Mouse (Mus musculus): ENCODE measurements at regions not wholly inside any gene's neighbourhood (a gene's known extent, or its start where the extent isn't known, plus 50 kb on each side); places are given as distances from the start of the nearest gene placed in this dataset.

- Histone ChIP-seq H3K27me3 (ENCODE audit: control insufficient read depth, insufficient read depth, low read length) (no peaks in the 10 kb centered on the region), H3K36me3 (ENCODE audit: control insufficient read depth, insufficient read depth, low read length) (no peaks in the 10 kb centered on the region), H3K27ac (ENCODE audit: insufficient read depth, low read depth, low read length) (no peak overlapping the region), H3K4me3 (ENCODE audit: low read depth, low read length) (no peak overlapping the region), H3K4me1 (ENCODE audit: control insufficient read depth, insufficient read depth, insufficient read length, low read length) (no peaks in the 10 kb centered on the region)
- TF ChIP-seq CTCF (IDR thresholded peaks at IDR 0.05; ENCODE audit: extremely low read depth, insufficient read length, insufficient replicate concordance, low read depth, low read length) (no peak), POLR2A (IDR thresholded peaks at IDR 0.05; ENCODE audit: low read depth, low read length) (no peak)
- WGBS: 84% methylated on average over 1 of the region's 1 CpGs
Measured at GRCm38 (mm10) chr14:72841753-72842152, 131.9 kb upstream of the Fndc3a start.

- H3K4me3 ChIP-seq (ENCODE audit: low read depth, low read length): no peak overlapping the region
- H3K27me3 ChIP-seq (ENCODE audit: control insufficient read depth, insufficient read depth, low read length): no peaks in the 10 kb centered on the region
- no peak for TF ChIP-seq POLR2A (IDR thresholded peaks at IDR 0.05; ENCODE audit: low read depth, low read length)
- TF ChIP-seq CTCF (IDR thresholded peaks at IDR 0.05; ENCODE audit: extremely low read depth, insufficient read length, insufficient replicate concordance, low read depth, low read length): no peak
- no peak overlapping the region for H3K27ac ChIP-seq (ENCODE audit: insufficient read depth, low read depth, low read length)
- WGBS: 64% methylated on average over 4 of the region's 4 CpGs
- no peaks in the 10 kb centered on the region for H3K36me3 ChIP-seq (ENCODE audit: control insufficient read depth, insufficient read depth, low read length)
- H3K4me1 ChIP-seq (ENCODE audit: control insufficient read depth, insufficient read depth, insufficient read length, low read length): no peaks in the 10 kb centered on the region
Measured at GRCm38 (mm10) chr14:72835158-72835557, 125.4 kb upstream of the Fndc3a start.

GRCm38 (mm10) chr14:72829261-72829660 lies 119.5 kb upstream of the Fndc3a start:
- no peaks in the 10 kb centered on the region for H3K36me3 ChIP-seq (ENCODE audit: control insufficient read depth, insufficient read depth, low read length)
- WGBS: 28% methylated on average over 5 of the region's 5 CpGs
- no peak overlapping the region for H3K4me3 ChIP-seq (ENCODE audit: low read depth, low read length)
- no peaks in the 10 kb centered on the region for H3K27me3 ChIP-seq (ENCODE audit: control insufficient read depth, insufficient read depth, low read length)
- H3K27ac ChIP-seq (ENCODE audit: insufficient read depth, low read depth, low read length): no peak overlapping the region
- TF ChIP-seq CTCF (IDR thresholded peaks at IDR 0.05; ENCODE audit: extremely low read depth, insufficient read length, insufficient replicate concordance, low read depth, low read length) (no peak), POLR2A (IDR thresholded peaks at IDR 0.05; ENCODE audit: low read depth, low read length) (no peak)
- H3K4me1 ChIP-seq (ENCODE audit: control insufficient read depth, insufficient read depth, insufficient read length, low read length): peaks cover 5% of the 10 kb centered on the region; the same call in 1 of the 2 replicates

- 40% methylated on average over 4 of the region's 4 CpGs for WGBS
- Histone ChIP-seq H3K4me3 (ENCODE audit: low read depth, low read length) (no peak overlapping the region), H3K36me3 (ENCODE audit: control insufficient read depth, insufficient read depth, low read length) (no peaks in the 10 kb centered on the region), H3K27me3 (ENCODE audit: control insufficient read depth, insufficient read depth, low read length) (no peaks in the 10 kb centered on the region), H3K4me1 (ENCODE audit: control insufficient read depth, insufficient read depth, insufficient read length, low read length) (peaks cover 5% of the 10 kb centered on the region; the same call in 1 of the 2 replicates), H3K27ac (ENCODE audit: insufficient read depth, low read depth, low read length) (no peak overlapping the region)
- TF ChIP-seq POLR2A (IDR thresholded peaks at IDR 0.05; ENCODE audit: low read depth, low read length) (no peak), CTCF (IDR thresholded peaks at IDR 0.05; ENCODE audit: extremely low read depth, insufficient read length, insufficient replicate concordance, low read depth, low read length) (no peak)
Measured at GRCm38 (mm10) chr14:72825549-72825948, 115.7 kb upstream of the Fndc3a start.

- no peak for TF ChIP-seq POLR2A (IDR thresholded peaks at IDR 0.05; ENCODE audit: low read depth, low read length)
- no peak for TF ChIP-seq CTCF (IDR thresholded peaks at IDR 0.05; ENCODE audit: extremely low read depth, insufficient read length, insufficient replicate concordance, low read depth, low read length)
- Histone ChIP-seq H3K4me3 (ENCODE audit: low read depth, low read length) (no peak overlapping the region), H3K36me3 (ENCODE audit: control insufficient read depth, insufficient read depth, low read length) (no peaks in the 10 kb centered on the region), H3K4me1 (ENCODE audit: control insufficient read depth, insufficient read depth, insufficient read length, low read length) (no peaks in the 10 kb centered on the region), H3K27ac (ENCODE audit: insufficient read depth, low read depth, low read length) (no peak overlapping the region), H3K27me3 (ENCODE audit: control insufficient read depth, insufficient read depth, low read length) (no peaks in the 10 kb centered on the region)
- 35% methylated on average over 3 of the region's 3 CpGs for WGBS
Measured at GRCm38 (mm10) chr14:72822231-72822615, 112.4 kb upstream of the Fndc3a start.

GRCm38 (mm10) chr14:72821517-72822230 lies 111.9 kb upstream of the Fndc3a start:
- no peaks in the 10 kb centered on the region for H3K4me1 ChIP-seq (ENCODE audit: control insufficient read depth, insufficient read depth, insufficient read length, low read length)
- H3K27ac ChIP-seq (ENCODE audit: insufficient read depth, low read depth, low read length): peak overlapping the region; percentile 65
- H3K36me3 ChIP-seq (ENCODE audit: control insufficient read depth, insufficient read depth, low read length): no peaks in the 10 kb centered on the region
- TF ChIP-seq CTCF (IDR thresholded peaks at IDR 0.05; ENCODE audit: extremely low read depth, insufficient read length, insufficient replicate concordance, low read depth, low read length) (no peak), POLR2A (IDR thresholded peaks at IDR 0.05; ENCODE audit: low read depth, low read length) (no peak)
- no peak overlapping the region for H3K4me3 ChIP-seq (ENCODE audit: low read depth, low read length)
- H3K27me3 ChIP-seq (ENCODE audit: control insufficient read depth, insufficient read depth, low read length): no peaks in the 10 kb centered on the region
- WGBS: 72% methylated on average over 13 of the region's 13 CpGs

- 91% methylated on average over 4 of the region's 4 CpGs for WGBS
- no peak overlapping the region for H3K4me3 ChIP-seq (ENCODE audit: low read depth, low read length)
- no peaks in the 10 kb centered on the region for H3K4me1 ChIP-seq (ENCODE audit: control insufficient read depth, insufficient read depth, insufficient read length, low read length)
- H3K27me3 ChIP-seq (ENCODE audit: control insufficient read depth, insufficient read depth, low read length): no peaks in the 10 kb centered on the region
- no peak overlapping the region for H3K27ac ChIP-seq (ENCODE audit: insufficient read depth, low read depth, low read length)
- no peaks in the 10 kb centered on the region for H3K36me3 ChIP-seq (ENCODE audit: control insufficient read depth, insufficient read depth, low read length)
- TF ChIP-seq POLR2A (IDR thresholded peaks at IDR 0.05; ENCODE audit: low read depth, low read length) (no peak), CTCF (IDR thresholded peaks at IDR 0.05; ENCODE audit: extremely low read depth, insufficient read length, insufficient replicate concordance, low read depth, low read length) (no peak)
Measured at GRCm38 (mm10) chr14:72819037-72819436, 109.2 kb upstream of the Fndc3a start.

All from small intestine, adult 2 months (tissue).